Mouse (Mus musculus) intestine, embryonic 16.5 days (tissue): Measurements from ENCODE around the gene Gatb. TPM values are rescaled to one million over a fixed set of nuclear protein-coding genes. Genes with fewer than 3 reads are reported as not detected.

Experiments used
- ATAC-seq: fragments of 200-750 bp; cut with Nextera tagmentation; 2 replicates; pipeline ENCODE4 v1.8.0; 2017; ENCODE audit warnings: moderate TSS enrichment, moderate library complexity
- H3K27ac ChIP-seq: fragments of 300-500 bp; sonication (generic); 2 replicates; pipeline ENCODE4 v1.5.1; 2014; ENCODE audit warnings: mild to moderate bottlenecking, low read length
- H3K27me3 ChIP-seq: fragments of 300-500 bp; sonication (generic); replicated peaks from 2 replicates; pipeline ENCODE4 v1.6.1; 2014; ENCODE audit warnings: low read length, control low read depth, mixed read lengths; ENCODE audit not compliant: control insufficient read depth, insufficient read depth
- H3K36me3 ChIP-seq: fragments of 300-500 bp; sonication (generic); 2 replicates; pipeline ENCODE4 v1.6.1; 2014; ENCODE audit warnings: low read length, control low read depth; ENCODE audit not compliant: control insufficient read depth, insufficient read depth
- H3K4me1 ChIP-seq: fragments of 300-500 bp; sonication (generic); 2 replicates; pipeline ENCODE4 v1.6.1; 2014; ENCODE audit warnings: low read length, control low read depth, mixed read lengths; ENCODE audit not compliant: control insufficient read depth, insufficient read depth
- H3K4me2 ChIP-seq: fragments of 300-500 bp; sonication (generic); 2 replicates; pipeline ENCODE4 v1.6.1; 2014; ENCODE audit warnings: low read depth, low read length, control low read depth
- H3K4me3 ChIP-seq: fragments of 300-500 bp; sonication (generic); 2 replicates; pipeline ENCODE4 v1.5.1; 2014; ENCODE audit warnings: mild to moderate bottlenecking, low read length
- H3K9ac ChIP-seq: fragments of 300-500 bp; sonication (generic); 2 replicates; pipeline ENCODE4 v1.6.1; 2014; ENCODE audit warnings: low read depth, low read length
- H3K9me3 ChIP-seq: fragments of 300-500 bp; sonication (generic); 2 replicates; pipeline ENCODE4 v1.6.1; 2016; ENCODE audit warnings: low read length, control low read depth; ENCODE audit not compliant: control insufficient read depth
- WGBS: fragments of 180-500 bp; shearing (Covaris S2); extraction: QIAGEN DNeasy Blood & Tissue Kit; methylation state at CpG from one replicate; pipeline ENCODE4 v1.1.7; 2014; 5-methylcytosine and 5-hydroxymethylcytosine counted together
- polyA plus RNA-seq: library from polyadenylated mRNA; unstranded; fragments of >200 nt; fragmentation: Nextera tagmentation; extraction: Ambion mirVana; gene quantifications from 2 replicates; pipeline ENCODE4 v1.2.1, GENCODE M21; 2015

The Gatb gene
- 34.2 and 37.8 TPM in 2 replicates for polyA plus RNA-seq

DNA sequence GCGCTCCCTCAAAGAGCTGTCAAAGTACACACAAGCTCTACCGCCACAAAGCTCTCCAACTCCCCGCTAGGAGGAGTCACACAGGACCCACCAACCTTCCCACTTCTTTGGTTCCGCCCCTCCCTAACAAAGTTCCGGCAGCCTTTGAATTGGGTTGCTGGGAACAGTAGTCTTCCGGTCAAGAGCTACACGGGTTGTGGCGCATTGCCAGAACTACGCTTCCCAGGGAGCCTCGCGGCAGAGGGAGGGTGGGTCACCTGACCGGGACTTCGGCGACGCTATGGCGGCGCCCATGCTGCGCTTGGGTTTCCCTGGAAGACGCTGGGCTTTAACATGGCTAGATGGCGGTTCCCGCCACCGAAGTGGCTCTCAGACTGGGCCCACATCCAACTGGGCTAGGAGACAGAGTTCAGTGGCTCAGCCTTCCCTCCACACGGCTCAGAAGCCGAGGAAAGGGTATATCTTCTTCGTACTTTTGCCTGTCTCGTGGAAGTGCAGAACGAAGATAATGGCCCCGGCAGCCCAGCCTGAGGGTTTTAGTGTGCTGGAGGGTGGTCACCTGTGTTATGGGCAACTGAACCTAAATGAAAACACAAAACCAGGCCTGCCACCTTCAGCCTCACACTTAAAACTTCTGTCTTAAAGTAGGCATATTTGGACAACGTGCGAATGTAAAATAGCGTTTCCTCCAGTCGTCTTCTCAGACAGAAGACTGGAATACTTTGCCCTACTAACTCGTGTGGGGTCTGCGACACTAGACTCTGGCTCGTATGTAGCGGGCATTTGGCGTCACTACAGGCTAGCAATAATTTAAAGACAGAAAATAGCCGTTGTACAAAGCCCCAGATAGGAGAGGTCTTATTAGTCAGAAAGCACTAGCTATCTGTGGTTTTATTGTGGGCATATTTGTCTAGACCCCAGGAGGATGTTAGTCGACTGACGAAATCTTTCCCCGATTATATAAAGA lies at the start of gene Gatb:
Gene Gatb, plus strand, starts transcription at position 256 of the 967 bp plus-strand sequence.
- Histone ChIP-seq H3K9me3 (no peaks in the 10 kb centered on the region), H3K36me3 (no peaks in the 10 kb centered on the region), H3K27me3 (no peaks in the 10 kb centered on the region), H3K27ac (peak within 1 kb of the TSS; percentile 74), H3K4me1 (0 out of 2 replicates have a peak, but pooled peaks cover 3% of the 10 kb centered on the region), H3K4me2 (peak within 1 kb of the TSS; percentile 87), H3K4me3 (peak within 1 kb of the TSS; percentile 86), H3K9ac (peak within 1 kb of the TSS; percentile 92)
- ATAC-seq: peak; percentile 100
- 3% methylated on average over 41 of the region's 41 CpGs for WGBS

DNA sequence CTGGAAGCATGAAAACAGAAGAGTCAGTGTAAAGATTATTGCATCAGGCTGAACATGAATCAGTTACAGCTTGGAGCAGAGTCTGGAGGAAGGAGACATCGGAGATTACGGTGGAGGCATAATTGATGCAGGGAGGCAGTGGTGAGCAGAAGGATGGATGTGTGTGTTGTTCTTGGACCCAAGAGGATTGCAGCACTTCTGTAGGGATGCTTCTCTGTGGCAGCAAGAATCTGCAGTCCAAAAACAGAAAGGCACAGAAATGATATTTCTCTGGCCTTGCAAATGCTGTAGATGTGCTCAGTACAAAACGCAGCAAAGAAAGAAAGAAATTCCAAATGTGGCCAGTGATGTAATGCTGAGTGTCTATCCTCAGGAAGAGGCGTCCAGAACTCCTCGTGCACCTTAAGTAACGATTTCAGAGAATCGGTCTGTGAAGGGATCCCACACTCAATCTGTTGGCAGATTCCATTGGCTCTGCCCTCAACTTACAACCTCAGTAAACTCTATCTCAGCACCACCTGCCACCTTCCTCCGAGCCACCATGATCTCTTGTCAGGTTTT lies 43.2 kb upstream of the Gatb start:
- H3K9ac ChIP-seq: no peak overlapping the region
- no peak overlapping the region for H3K27ac ChIP-seq
- H3K9me3 ChIP-seq: no peaks in the 10 kb centered on the region
- no peaks in the 10 kb centered on the region for H3K27me3 ChIP-seq
- no peak overlapping the region for H3K4me2 ChIP-seq
- H3K4me1 ChIP-seq: no peaks in the 10 kb centered on the region
- no peaks in the 10 kb centered on the region for H3K36me3 ChIP-seq
- 79% methylated on average over 8 of the region's 8 CpGs for WGBS
- no peak overlapping the region for H3K4me3 ChIP-seq
- ATAC-seq: no peak

DNA sequence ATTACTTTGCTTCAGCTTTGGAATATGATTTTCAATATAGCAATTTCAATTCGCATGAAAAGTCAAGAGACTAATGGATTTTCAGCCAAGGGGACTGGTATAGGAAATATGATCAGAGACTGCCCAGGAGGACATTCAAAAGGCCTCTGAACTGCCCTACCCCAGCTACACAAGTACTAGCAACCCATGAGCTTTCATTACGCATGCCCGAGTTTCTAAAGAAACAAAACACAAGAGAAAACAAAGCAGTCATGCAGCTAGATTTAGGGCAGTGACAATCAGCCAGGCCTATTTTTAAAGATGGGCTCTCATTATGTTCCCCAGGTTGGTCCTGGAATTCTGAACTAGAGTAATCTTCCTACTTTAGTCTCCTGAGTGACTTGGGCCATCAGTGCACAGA lies 41.5 kb upstream of the Gatb start:
- H3K36me3 ChIP-seq: no peaks in the 10 kb centered on the region
- H3K4me1 ChIP-seq: no peaks in the 10 kb centered on the region
- no peak overlapping the region for H3K4me3 ChIP-seq
- H3K27me3 ChIP-seq: no peaks in the 10 kb centered on the region
- H3K4me2 ChIP-seq: no peak overlapping the region
- no peak overlapping the region for H3K27ac ChIP-seq
- no peaks in the 10 kb centered on the region for H3K9me3 ChIP-seq
- no peak for ATAC-seq
- H3K9ac ChIP-seq: no peak overlapping the region
- WGBS: 83% methylated on average over 3 of the region's 3 CpGs

DNA sequence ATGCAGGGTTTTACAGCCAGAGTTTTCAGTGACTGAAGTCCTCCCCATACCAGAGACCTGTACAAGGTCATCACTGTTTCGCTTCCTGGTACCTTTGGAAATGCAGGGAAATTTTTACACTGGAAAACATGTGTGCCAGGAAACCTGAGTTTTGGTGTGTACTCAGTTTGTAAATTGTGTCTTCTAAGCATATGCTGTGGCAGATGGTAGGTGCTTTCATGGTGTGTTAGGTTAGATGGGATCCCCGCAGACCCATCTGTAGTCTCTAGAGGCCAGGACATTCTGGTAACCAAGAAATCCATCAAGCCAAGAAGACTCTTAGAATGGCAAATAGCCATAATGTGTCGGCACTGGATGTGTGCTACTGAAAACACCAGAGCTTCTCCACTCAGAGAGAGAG lies 38.9 kb upstream of the Gatb start:
- 81% methylated on average over 3 of the region's 3 CpGs for WGBS
- H3K4me1 ChIP-seq: no peaks in the 10 kb centered on the region
- no peaks in the 10 kb centered on the region for H3K36me3 ChIP-seq
- no peaks in the 10 kb centered on the region for H3K9me3 ChIP-seq
- no peak for ATAC-seq
- H3K4me3 ChIP-seq: no peak overlapping the region
- no peaks in the 10 kb centered on the region for H3K27me3 ChIP-seq
- no peak overlapping the region for H3K4me2 ChIP-seq
- H3K9ac ChIP-seq: no peak overlapping the region
- H3K27ac ChIP-seq: no peak overlapping the region

DNA sequence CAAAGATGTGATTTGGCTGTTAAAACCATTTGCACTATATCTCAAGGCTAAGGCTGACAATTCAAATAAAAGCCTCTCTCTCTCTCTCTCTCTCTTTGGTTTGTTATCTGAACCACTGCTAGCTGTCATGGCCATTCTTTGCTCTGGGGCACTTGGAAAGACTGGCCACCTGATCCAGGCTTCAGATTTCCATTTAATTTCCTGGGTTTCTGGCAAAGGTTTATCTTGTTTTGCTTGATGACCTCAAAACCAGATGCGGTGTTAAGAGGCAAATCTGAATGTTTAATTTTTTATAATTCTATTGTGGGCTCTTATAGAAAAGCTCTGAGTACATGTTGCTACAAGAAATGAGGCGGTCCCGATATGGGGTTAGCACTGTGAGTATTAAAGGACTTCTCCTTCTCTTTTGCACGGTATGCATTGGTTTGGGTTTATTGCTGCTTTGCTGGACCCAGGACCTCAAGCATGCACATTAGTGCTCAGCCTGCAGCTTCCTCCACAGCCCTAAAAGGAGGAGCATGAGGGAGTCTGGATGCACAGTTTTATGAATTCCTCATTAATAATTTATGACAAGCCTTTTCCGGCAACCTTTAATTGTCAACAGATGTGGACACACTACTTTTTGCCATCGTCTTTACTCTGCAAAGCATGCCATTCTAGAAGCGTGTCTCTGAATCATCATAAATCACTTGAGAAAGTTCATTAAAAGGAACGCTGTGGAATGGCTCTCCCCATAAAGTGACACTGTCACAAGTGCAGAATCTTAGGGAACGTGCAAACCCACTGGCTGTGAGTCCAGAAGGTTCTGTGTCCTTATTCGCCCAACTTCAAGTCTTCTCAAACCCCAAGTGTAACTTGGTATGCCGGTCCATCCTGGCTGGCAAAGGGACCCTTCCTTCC lies 38.0 kb upstream of the Gatb start:
- H3K36me3 ChIP-seq: no peaks in the 10 kb centered on the region
- ATAC-seq: no peak
- no peak overlapping the region for H3K27ac ChIP-seq
- WGBS: 75% methylated on average over 11 of the region's 11 CpGs
- H3K4me1 ChIP-seq: no peaks in the 10 kb centered on the region
- no peaks in the 10 kb centered on the region for H3K9me3 ChIP-seq
- H3K4me3 ChIP-seq: no peak overlapping the region
- no peak overlapping the region for H3K4me2 ChIP-seq
- no peaks in the 10 kb centered on the region for H3K27me3 ChIP-seq
- no peak overlapping the region for H3K9ac ChIP-seq

DNA sequence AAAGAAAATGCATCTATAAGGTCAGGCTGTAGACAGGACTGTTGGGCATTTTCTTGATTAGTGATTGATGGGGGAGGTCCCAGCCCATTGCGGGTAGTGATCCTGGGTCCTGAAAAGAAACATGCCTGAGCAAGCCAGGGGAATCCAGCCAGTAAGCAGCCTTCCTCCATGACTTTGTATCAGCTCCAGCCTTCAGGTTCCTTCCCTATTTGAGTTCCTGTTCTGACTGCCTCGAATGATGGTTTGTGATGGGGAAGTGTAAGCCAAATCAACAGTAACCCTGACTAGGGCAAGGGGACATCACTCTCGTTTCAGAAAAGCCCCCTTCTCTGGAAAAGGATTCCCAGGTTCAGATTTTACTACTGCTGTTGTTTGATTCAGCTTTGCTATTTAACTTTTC lies 31.2 kb upstream of the Gatb start:
- 61% methylated on average over 3 of the region's 3 CpGs for WGBS

DNA sequence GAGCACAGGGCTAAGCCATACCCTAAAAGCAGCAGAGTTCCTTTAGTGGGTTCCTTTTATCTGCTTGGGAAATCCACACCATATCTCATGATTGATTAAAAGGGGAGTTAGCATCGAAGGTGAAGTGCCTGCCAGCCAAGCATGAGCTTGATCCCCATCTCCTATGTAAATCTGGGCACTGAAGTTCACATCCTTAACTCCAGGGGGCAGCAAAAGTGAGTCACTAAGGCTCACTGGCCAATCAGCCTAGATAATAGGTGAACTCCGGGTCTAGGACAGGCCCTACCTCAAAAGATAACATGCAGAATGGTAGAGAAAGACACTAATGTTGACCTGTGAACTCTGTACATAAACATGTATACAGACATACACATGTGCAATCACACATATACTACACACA lies 30.3 kb upstream of the Gatb start:
- Histone ChIP-seq H3K4me3 (no peak overlapping the region), H3K27me3 (no peaks in the 10 kb centered on the region), H3K4me2 (no peak overlapping the region), H3K4me1 (no peaks in the 10 kb centered on the region), H3K9ac (no peak overlapping the region), H3K36me3 (no peaks in the 10 kb centered on the region), H3K27ac (no peak overlapping the region), H3K9me3 (no peaks in the 10 kb centered on the region)
- no peak for ATAC-seq
- 55% methylated on average over 2 of the region's 2 CpGs for WGBS

More for the DNA sequence above, 31.2 kb upstream of the Gatb start:
- no peaks in the 10 kb centered on the region for H3K9me3 ChIP-seq
- no peak overlapping the region for H3K4me3 ChIP-seq
- no peaks in the 10 kb centered on the region for H3K36me3 ChIP-seq
- no peak overlapping the region for H3K4me2 ChIP-seq
- no peaks in the 10 kb centered on the region for H3K27me3 ChIP-seq
- no peak overlapping the region for H3K27ac ChIP-seq
- no peak for ATAC-seq
- H3K9ac ChIP-seq: no peak overlapping the region
- H3K4me1 ChIP-seq: no peaks in the 10 kb centered on the region

DNA sequence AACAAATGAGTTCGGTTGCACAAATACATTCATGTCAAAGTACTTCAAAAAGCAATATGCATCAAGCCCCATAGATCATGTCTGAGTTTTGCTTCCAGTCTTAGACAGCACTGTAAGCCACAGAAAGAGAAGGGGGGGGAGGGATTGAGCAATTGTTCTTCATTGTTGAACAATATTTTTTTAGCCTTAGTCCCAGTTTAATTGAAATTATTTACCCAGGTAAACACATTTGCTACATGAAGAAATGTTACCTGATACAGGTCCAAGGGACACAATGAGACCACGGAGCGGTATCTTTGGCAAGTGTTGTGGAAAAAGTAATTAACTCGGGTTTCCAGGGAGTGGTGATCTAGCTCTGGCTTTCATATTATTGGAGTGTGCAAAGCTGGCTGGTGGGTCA lies 23.6 kb upstream of the Gatb start:
- H3K27ac ChIP-seq: no peak overlapping the region
- no peak overlapping the region for H3K4me2 ChIP-seq
- H3K9me3 ChIP-seq: no peaks in the 10 kb centered on the region
- no peak for ATAC-seq
- no peak overlapping the region for H3K9ac ChIP-seq
- 58% methylated on average over 4 of the region's 4 CpGs for WGBS
- H3K4me1 ChIP-seq: no peaks in the 10 kb centered on the region
- no peak overlapping the region for H3K4me3 ChIP-seq
- no peaks in the 10 kb centered on the region for H3K36me3 ChIP-seq
- H3K27me3 ChIP-seq: no peaks in the 10 kb centered on the region

DNA sequence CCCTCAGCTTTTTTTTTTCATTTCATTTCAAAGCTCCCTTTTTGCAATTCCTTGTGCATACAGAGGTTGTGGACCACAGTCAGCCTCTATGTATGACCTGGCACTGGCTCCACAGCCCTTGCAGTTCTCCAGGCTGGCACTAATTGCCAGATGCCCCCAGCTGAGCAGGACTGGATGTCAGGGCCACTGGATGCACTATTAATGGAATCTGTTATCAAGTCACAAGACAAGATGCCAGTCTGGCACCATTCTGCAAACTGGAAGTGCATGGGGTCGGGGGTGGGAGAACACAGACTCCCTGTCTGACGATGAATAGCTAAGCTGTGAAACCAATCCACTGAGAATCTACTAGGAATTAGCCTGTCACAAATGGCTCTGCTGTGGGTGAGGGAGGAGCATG lies 22.6 kb upstream of the Gatb start:
- H3K9ac ChIP-seq: no peak overlapping the region
- no peak overlapping the region for H3K4me2 ChIP-seq
- H3K36me3 ChIP-seq: no peaks in the 10 kb centered on the region
- H3K27ac ChIP-seq: no peak overlapping the region
- H3K27me3 ChIP-seq: no peaks in the 10 kb centered on the region
- no peak for ATAC-seq
- WGBS: 68% methylated on average over 2 of the region's 2 CpGs
- H3K4me1 ChIP-seq: no peaks in the 10 kb centered on the region
- no peaks in the 10 kb centered on the region for H3K9me3 ChIP-seq
- no peak overlapping the region for H3K4me3 ChIP-seq
